19 mouse cellular contexts compared by ENCODE assay signal in genomic region chr19:40407186-40407585, GRCm38 (mm10).
DNase-seq lines count a peak whose midpoint lies in the region; TF ChIP-seq lines count a peak whose summit lies in the region.
"Had no signal": no experiment of that assay in that cellular context is flagged by ENCODE, and none has a peak within 500 bp of the region (broad histone marks: within the 10 kb centered on the region; RNA-seq: fewer than 3 reads in every experiment).

No protein-coding gene starts in this region.

- H3K4me1 ChIP-seq in heart, embryonic 10.5 days: peaks cover 59% of the 10 kb centered on the region
- peaks cover 44% of the 10 kb centered on the region for H3K4me1 ChIP-seq in kidney, adult 2 months (ENCODE audit: control insufficient read depth, insufficient read depth, low read length)
- peaks cover 25% of the 10 kb centered on the region for H3K4me1 ChIP-seq in brown adipose tissue, adult 24 weeks (ENCODE audit: control insufficient read depth, insufficient read depth, insufficient read length, low read length)

- intact Hi-C loops in left cerebral cortex, postnatal 10 days (cut with DNase I): no loop called here

- no peak overlapping the region for H3K4me3 ChIP-seq in heart, embryonic 10.5 days
- H3K4me3 ChIP-seq in kidney, adult 2 months (ENCODE audit: insufficient read depth, low read depth, low read length): no peak overlapping the region
- no peak overlapping the region for H3K4me3 ChIP-seq in brown adipose tissue, adult 24 weeks (ENCODE audit: insufficient read depth, low read depth, low read length)
- H3K4me3 ChIP-seq: embryonic facial prominence, embryonic 13.5 days; forebrain, embryonic 12.5 days; heart, embryonic 15.5 days; hindbrain, embryonic 12.5 days had no signal

- no peaks in the 10 kb centered on the region for H3K27me3 ChIP-seq in heart, embryonic 10.5 days (ENCODE audit: insufficient read depth, poor library complexity, severe bottlenecking)
- no peaks in the 10 kb centered on the region for H3K27me3 ChIP-seq in kidney, adult 2 months (replicated peaks; ENCODE audit: control insufficient read depth, insufficient read depth, low read length)
- H3K27me3 ChIP-seq: embryonic facial prominence, embryonic 13.5 days; forebrain, embryonic 12.5 days; heart, embryonic 15.5 days; hindbrain, embryonic 12.5 days had no signal

- TF ChIP-seq CTCF in kidney, adult 2 months (conservative IDR thresholded peaks at IDR 0.05; ENCODE audit: insufficient read depth, insufficient read length, low read depth, low read length): no peak

- H3K27ac ChIP-seq in heart, embryonic 10.5 days: peak overlapping the region; percentile 67; the same call in 1 of the 2 replicates
- peak overlapping the region; percentile 65 for H3K27ac ChIP-seq in kidney, adult 2 months (ENCODE audit: insufficient read depth, low read depth, low read length)
- H3K27ac ChIP-seq in brown adipose tissue, adult 24 weeks (replicated peaks; ENCODE audit: low read depth, low read length): peak overlapping the region; percentile 51; the same call in 1 of the 2 replicates
- H3K27ac ChIP-seq: embryonic facial prominence, embryonic 13.5 days; forebrain, embryonic 12.5 days; hindbrain, embryonic 12.5 days had no signal

- H3K36me3 ChIP-seq in heart, embryonic 10.5 days: no peaks in the 10 kb centered on the region
- H3K36me3 ChIP-seq in kidney, adult 2 months (ENCODE audit: control insufficient read depth, insufficient read depth, low read length): no peaks in the 10 kb centered on the region
- H3K36me3 ChIP-seq: embryonic facial prominence, embryonic 13.5 days; forebrain, embryonic 12.5 days; heart, embryonic 15.5 days; hindbrain, embryonic 12.5 days had no signal

- H3K9me3 ChIP-seq in heart, embryonic 10.5 days: no peaks in the 10 kb centered on the region
- H3K9me3 ChIP-seq: embryonic facial prominence, embryonic 13.5 days; forebrain, embryonic 12.5 days; heart, embryonic 15.5 days; hindbrain, embryonic 12.5 days had no signal

- no peak for DNase-seq in heart, embryonic 10.5 days (ENCODE audit: low spot score)
- DNase-seq in heart, adult 9 months (ENCODE audit: low spot score in 2 of 2): no peak
- DNase-seq in kidney, adult 2 months: peak; percentile 66
- no peak for DNase-seq in kidney, postnatal 4 days
- peak; percentile 25 to 62 for DNase-seq in kidney, postnatal 25 days
- no peak for DNase-seq in kidney, adult 18-20 months
- no peak for DNase-seq in left cerebral cortex, postnatal 10 days (ENCODE audit: extremely low spot score in 1 of 2, low spot score in 2 of 2)
- DNase-seq: adrenal gland, postnatal 14 days; cerebellum, adult 18-20 months; cerebellum, adult 9-11 months; cerebellum, postnatal 36 days; gastrocnemius, postnatal 10 days; heart, adult 18-20 months; heart, postnatal 4 days had no signal

- 90% methylated on average over 2 of the region's 2 CpGs for WGBS in heart, embryonic 10.5 days
- WGBS in kidney, adult 2 months: 51% methylated on average over 2 of the region's 2 CpGs

- no peak for TF ChIP-seq POLR2A in kidney, adult 2 months (IDR thresholded peaks at IDR 0.05; ENCODE audit: low read depth, low read length)

Comparison
In these comparisons a context has a peak if more than half of its experiments do, and no peak if none do; other contexts are left out.
1. DNase-seq: peak in kidney, adult 2 months (single experiment) and kidney, postnatal 25 days (2 of 2); none in heart, embryonic 10.5 days (single experiment), heart, adult 9 months (0 of 2), kidney, postnatal 4 days (0 of 2), kidney, adult 18-20 months (single experiment) and left cerebral cortex, postnatal 10 days (0 of 2).
2. Peak in every context shown above with its lines, with median percentiles within 50 percentile points of each other: H3K27ac ChIP-seq.